Mouse (Mus musculus): ENCODE measurements around the gene Zbtb8a.

DNA sequence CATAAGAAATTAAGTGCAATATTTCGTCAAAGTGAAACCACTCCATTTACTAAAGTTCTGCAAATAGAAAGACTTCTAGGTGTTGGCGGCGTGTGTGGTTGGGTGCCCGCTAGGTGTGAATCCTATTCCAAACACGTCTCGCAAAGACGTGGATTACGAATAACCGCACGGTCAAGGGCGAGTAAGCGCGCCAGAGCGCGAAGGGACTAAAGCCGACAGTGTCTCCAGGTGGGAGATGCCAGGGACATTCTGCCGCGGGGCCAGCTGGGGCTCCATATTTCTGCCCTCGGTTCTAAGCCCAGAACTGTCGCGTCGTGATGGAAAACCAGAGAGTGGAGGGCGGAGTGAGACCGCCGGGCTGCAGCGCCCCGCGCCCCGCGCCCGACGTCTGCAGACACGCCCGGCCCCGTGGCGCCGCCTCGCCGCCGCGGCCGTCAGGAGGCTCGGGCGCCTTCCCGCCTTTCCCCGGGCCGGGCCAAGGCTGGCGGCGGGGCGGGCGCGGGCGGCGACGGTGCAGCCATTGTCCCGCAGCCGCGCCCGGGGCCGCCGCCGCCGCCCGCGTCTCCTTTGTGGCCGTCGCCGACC, 863 bp downstream of the Zbtb8a start:
- no peak for TF ChIP-seq CTCF (IDR thresholded peaks at IDR 0.05; ENCODE audit: insufficient read depth, low read depth, low read length)
- no peak for TF ChIP-seq POLR2A (IDR thresholded peaks at IDR 0.05; ENCODE audit: insufficient read depth, low read depth, low read length)
